Mouse (Mus musculus) spleen, postnatal 4 days (tissue): ENCODE data around the gene Aagab.

ENCODE experiments used
- DNase-seq, 2 experiments: peaks; one replicate each; pipeline ENCODE4 v3.0.0; 2022; ENCODE audit warnings: low spot score in 2 of 2

The Aagab gene

DNA sequence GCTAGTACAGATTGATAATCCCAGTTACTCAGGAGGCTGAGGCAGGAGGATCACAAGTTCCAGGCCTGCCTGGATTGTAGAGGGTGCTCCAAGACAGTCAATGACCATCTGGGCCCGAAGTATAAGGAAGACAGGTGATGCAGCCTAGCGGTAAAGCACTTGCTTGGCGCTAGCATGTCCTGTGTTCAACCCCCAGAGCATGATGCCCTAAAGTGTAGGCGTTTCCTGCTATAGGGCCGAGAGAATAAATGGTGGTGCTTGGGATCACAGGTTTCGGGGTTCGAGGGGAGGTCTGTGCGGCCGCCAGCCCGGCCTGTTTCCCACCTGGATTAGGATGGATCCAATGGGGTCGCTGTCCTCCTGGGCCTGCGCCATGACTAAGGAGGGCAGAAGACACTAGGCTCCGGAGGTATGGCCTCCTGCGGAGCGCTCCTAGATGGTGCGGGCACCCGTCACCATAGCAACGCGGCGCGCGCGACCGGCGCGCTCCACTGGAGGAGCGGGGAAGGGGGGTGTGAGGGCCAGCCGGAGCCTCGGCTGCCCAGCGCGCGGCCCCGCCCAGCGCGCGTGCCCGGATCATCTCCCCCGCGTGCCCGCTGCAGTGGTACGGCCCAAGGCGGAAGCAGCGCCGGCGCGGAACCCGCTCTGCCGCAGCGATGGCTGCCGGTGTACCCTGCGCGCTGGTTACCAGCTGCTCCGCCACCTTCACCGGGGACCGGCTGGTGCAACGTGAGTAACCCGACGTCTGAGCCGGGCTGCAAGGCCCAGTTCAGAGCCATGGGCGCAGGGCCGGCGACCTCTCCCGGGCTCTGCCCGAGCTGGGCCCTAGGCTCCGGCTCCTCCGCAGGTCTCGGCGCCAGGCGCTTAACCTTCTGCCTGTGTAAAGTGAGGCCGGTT lies at the start of gene Aagab, which contains the start of gene Iqch:
TSS of gene Aagab (plus strand) at position 618 of the 897 bp plus-strand sequence.
TSS of gene Iqch (minus strand) at position 451 of the 897 bp plus-strand sequence.
- peak; percentile 98 to 99 for DNase-seq

DNA sequence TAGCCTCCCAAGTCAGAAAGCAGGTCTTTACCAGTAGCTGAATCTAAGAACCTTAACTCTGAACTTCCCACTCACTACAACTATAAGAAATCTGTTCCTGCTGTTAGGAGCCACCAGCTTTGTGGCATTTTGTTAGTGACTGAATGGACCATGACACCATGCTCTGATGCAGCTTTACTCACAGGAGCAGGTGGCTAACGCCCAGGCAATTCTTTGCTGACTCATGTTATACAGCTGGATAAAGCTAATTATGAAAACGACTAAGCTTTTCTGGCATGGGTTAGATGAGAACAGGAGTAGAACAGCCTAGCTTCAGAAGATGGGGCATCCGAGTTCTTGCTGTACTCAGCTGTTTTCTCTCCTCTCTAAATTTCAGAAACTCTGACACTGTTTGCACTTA lies 48.8 kb upstream of the Aagab start:
- DNase-seq: no peak

DNA sequence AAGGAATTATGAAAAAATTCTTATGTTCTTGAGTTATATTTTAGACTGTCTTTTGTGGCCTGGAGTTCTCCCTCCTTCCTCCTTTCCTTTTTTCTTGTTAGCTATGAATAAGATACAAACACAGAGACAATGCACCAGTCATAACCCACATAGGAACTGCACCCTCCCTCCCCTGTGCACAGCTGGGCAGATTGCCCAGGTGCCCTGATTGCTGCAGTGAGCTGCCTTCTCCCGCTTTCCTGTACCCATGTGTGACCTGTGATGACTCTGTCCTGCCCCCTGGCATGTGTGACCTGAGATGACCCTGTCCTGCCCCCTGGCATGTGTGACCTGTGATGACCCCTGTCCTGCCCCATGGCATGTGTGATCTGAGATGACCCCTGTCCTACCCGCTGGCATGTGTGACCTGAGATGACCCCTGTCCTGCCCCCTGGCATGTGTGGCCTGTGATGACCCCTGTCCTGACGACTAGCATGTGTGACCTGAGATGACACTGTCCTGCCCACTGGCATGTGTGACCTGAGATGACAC lies 46.9 kb upstream of the Aagab start:
- no peak for DNase-seq

- no peak for DNase-seq
Measured at GRCm38 (mm10) chr9:63556316-63556715, 46.1 kb upstream of the Aagab start.

DNA sequence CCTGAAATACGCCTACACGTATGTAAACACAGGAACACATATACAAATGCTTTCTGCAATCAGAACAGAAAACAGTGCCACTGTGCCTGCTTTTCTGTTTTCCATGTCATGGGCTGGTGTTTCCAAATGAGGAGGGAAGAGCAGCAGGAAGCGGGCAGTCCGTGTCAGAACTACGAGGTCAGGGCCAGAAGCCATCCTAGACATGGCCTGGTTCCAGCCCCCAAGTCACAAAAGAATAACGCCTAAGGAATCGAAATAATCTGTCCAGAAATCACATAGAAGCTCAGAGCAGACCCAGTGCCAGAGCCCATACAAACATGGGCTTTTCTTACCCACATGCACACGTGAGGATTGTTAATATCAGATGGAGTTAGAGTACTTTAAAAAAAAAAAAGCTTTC lies 45.5 kb upstream of the Aagab start:
- DNase-seq: no peak

DNA sequence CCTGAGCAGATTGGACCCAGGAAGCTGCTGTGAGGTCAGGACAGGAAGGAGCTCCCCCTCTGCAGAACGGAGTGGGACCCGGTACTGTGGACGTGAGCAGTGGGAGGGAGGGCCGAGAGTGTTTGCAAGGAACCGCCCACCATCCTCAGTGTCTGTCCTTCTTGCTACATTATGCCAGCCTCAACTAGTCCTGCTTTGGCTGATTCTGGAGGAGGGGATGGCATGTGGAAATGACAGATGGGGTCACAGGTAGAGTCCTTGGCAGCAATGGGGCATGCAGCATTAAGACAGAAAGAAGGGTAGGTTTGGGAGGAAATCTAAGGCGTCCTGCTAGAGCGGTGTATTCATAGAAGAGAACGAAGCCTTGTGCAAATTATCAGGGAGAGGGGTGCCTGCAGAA lies 40.5 kb upstream of the Aagab start:
- no peak for DNase-seq

GRCm38 (mm10) chr9:63563436-63563835 lies 39.0 kb upstream of the Aagab start:
- no peak for DNase-seq

DNA sequence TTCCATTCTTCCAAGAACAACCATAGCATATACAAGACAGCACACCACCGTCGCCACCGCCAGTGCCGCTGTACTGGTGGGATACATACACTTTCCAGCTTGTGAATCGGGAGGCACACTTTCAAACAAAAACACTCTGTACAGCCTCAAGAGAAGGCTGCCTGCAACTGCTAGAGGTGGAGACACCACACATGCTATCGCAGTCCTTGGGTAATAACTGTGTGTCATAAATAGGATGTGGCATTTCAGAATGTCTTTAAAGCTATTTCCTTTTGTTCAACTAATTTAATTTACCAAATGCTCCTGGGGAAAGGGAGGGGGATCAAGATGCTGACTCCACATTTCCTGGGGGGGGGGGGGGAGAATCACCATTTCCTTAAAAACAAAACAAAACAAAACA lies 34.1 kb upstream of the Aagab start:
- DNase-seq: no peak

GRCm38 (mm10) chr9:63568808-63569207 lies 33.7 kb upstream of the Aagab start:
- no peak for DNase-seq

GRCm38 (mm10) chr9:63571895-63572294 lies 30.6 kb upstream of the Aagab start:
- DNase-seq: no peak

DNA sequence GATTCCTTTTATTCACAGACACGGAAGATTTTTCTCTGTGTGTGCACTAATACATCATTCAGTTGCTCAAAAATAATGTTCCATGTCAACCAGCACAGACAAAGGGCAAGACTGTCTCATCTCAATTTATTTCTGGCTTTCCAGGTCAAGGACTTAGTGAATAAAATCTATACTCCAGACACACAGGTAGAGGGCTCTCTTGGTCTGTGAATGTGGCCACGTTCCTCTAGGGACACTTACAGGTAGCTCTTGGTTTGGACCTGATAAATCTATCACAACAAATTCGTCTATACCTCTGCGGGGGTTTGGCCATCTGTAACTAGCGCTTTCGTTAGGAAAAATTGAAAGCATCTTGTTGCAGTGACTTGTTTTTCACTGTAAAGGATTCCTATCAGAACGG lies 29.6 kb upstream of the Aagab start:
- DNase-seq: no peak

GRCm38 (mm10) chr9:63577469-63577868 lies 25.0 kb upstream of the Aagab start:
- DNase-seq: no peak

GRCm38 (mm10) chr9:63579644-63580043 lies 22.8 kb upstream of the Aagab start:
- no peak for DNase-seq

GRCm38 (mm10) chr9:63580046-63580445 lies 22.4 kb upstream of the Aagab start:
- no peak for DNase-seq

DNA sequence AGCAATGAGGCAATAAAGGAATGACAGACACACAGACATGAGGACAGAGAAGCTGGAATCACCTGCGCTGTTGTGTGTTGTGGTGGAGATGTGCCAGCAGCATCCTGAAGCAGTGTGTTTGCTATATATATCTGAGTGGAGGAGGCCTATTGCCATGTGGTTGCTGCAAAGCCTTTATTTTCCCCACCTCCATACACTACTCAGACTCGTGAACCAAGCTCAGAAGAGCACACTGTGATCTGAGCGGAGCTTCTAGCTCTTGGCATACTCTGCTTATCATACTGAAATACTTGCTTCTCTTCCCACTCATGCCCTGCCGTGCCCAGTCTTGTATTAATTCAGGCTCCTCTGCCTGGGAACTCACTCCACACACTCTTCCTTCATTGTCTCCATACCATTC lies 20.7 kb upstream of the Aagab start:
- no peak for DNase-seq

DNA sequence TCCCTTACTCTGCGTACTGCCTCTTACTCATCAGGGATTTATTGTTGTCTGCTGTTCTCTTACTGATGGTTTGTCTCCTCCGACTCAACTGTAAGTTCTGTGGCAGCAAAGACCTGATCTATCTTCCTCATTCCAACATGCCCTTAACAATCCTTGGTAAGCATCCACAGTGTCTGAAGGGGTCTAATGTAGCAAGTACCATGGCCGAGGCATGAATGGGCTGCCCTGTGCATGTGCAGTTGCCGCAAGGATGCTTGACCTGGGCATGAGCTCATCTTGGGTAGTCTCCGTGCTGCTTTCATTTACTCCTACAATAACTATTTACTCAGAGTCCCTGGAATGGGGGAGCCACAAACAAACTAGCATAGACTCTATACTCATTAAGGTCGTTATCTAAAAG lies 17.2 kb upstream of the Aagab start:
- no peak for DNase-seq

GRCm38 (mm10) chr9:63589209-63589608 lies 13.3 kb upstream of the Aagab start:
- no peak for DNase-seq

GRCm38 (mm10) chr9:63590592-63590991 lies 11.9 kb upstream of the Aagab start:
- DNase-seq: no peak

- DNase-seq: no peak
Measured at GRCm38 (mm10) chr9:63591661-63592256, 10.7 kb upstream of the Aagab start.

DNA sequence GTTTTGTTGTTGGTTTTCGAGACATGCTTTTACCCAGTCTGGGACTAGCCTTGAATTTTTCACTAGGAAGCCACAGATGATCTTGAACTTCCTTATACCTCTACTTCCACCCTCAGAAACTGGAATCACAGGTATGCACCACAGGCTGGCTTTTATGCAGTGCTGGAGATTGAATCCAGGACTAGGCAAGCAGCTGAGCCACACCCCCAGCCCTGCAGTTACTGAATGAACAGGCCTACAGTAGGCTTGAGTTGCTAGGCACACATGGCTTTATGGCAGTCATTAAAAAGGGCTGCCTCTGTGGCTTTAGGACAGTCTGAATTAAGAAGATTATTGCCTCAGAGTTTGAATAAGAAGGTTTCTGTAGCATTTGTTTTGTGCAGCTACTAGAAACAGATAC lies 7.4 kb upstream of the Aagab start:
- DNase-seq: no peak

GRCm38 (mm10) chr9:63595652-63596051 lies 6.8 kb upstream of the Aagab start:
- DNase-seq: no peak

- DNase-seq: no peak
Measured at GRCm38 (mm10) chr9:63596660-63597059, 5.8 kb upstream of the Aagab start.

DNA sequence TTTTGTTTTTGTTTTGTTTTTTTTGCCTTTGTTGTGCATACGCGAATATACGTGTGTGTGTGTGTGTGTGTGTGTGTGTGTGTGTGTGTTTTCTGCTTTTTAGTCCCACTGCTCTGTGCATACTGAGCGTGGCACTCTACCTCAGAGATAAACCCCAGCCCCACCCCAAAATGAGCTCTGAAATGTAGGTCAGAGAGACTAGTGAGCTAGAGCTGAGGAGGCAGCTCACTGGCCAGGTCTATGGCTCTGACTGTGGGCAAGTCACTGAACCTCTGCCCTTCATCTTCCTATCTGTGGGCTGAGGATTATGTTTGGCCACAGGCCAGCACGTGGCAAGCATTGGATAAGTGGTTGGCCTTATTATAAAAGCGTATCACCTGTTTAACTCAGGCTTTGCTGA lies 1.4 kb downstream of the Aagab start:
- peak; percentile 36 to 66 for DNase-seq
